Mouse (Mus musculus) liver, embryonic 14.5 days (tissue): ENCODE measurements around the gene Clrn2. TPM values are rescaled to one million over a fixed set of nuclear protein-coding genes. Genes with fewer than 3 reads are reported as not detected.
A peak's percentile ranks its signal among the peaks of the same experiment; 100 is the strongest.

ENCODE experiments used
- ATAC-seq: fragments of 200-750 bp; cut with Nextera tagmentation; 2 replicates; pipeline ENCODE4 v1.8.0; 2017; ENCODE audit warnings: moderate number of reproducible peaks, mild to moderate bottlenecking, moderate library complexity; ENCODE audit not compliant: insufficient read depth
- DNase-seq, 3 experiments: peaks; one replicate each; pipeline ENCODE4 v3.0.0-alpha.2; 2012 to 2013; ENCODE audit warnings: low read depth in 3 of 3, low spot score in 3 of 3
- H3K27ac ChIP-seq: fragments of 300-500 bp; sonication (generic); 2 replicates; pipeline ENCODE4 v1.5.1; 2014; ENCODE audit warnings: moderate library complexity, mild to moderate bottlenecking, control low read depth, inconsistent platforms
- H3K27me3 ChIP-seq: fragments of 300-500 bp; sonication (generic); 2 replicates; pipeline ENCODE4 v1.6.1; 2014; ENCODE audit warnings: mild to moderate bottlenecking, low read length, moderate library complexity; ENCODE audit not compliant: control insufficient read depth, insufficient read depth
- H3K36me3 ChIP-seq: fragments of 300-500 bp; sonication (generic); replicated peaks from 2 replicates; pipeline ENCODE4 v1.6.1; 2014; ENCODE audit warnings: low read depth; ENCODE audit not compliant: control insufficient read depth, insufficient read depth
- H3K4me1 ChIP-seq, 2 experiments: fragments of 200-500 bp in 1 of 2; fragments of 300-500 bp in 1 of 2; sonication (generic) in 1 of 2; replicated peaks; 2 replicates each; pipeline ENCODE4 v1.6.1; 2012 to 2014; ENCODE audit warnings: antibody characterized with exemption in 1 of 2, inconsistent platforms in 1 of 2, low read length in 1 of 2; ENCODE audit not compliant: control insufficient read depth in 2 of 2, insufficient read depth in 2 of 2
- H3K4me2 ChIP-seq: fragments of 300-500 bp; sonication (generic); 2 replicates; pipeline ENCODE4 v1.6.1; 2014; ENCODE audit warnings: low read depth, mild to moderate bottlenecking, control low read depth, moderate library complexity
- H3K4me3 ChIP-seq, 2 experiments: fragments of 200-500 bp in 1 of 2; fragments of 300-500 bp in 1 of 2; sonication (generic) in 1 of 2; 2 replicates each; pipeline ENCODE4 v1.5.1; 2012 to 2014; ENCODE audit warnings: low read depth in 2 of 2, low read length in 2 of 2, mild to moderate bottlenecking in 2 of 2, control low read depth in 1 of 2, inconsistent platforms in 1 of 2, moderate library complexity in 1 of 2; ENCODE audit not compliant: insufficient read depth in 1 of 2
- H3K9ac ChIP-seq: fragments of 300-500 bp; sonication (generic); replicated peaks from 2 replicates; pipeline ENCODE4 v1.6.1; 2014; ENCODE audit warnings: mild to moderate bottlenecking, control low read depth, moderate library complexity
- H3K9me3 ChIP-seq: fragments of 300-500 bp; sonication (generic); 2 replicates; pipeline ENCODE4 v1.6.1; 2016; ENCODE audit warnings: low read length, mixed read lengths; ENCODE audit not compliant: control insufficient read depth
- CTCF ChIP-seq: IDR thresholded peaks from 2 replicates; pipeline ENCODE4 v1.5.1; 2016; ENCODE audit warnings: antibody characterized with exemption, low read depth, control low read depth
- EP300 ChIP-seq: IDR thresholded peaks from 2 replicates; pipeline ENCODE4 v1.6.1; 2016; ENCODE audit warnings: antibody characterized with exemption, low read depth
- WGBS: fragments of 180-500 bp; shearing (Covaris S2); extraction: QIAGEN DNeasy Blood & Tissue Kit; methylation state at CpG from one replicate; pipeline ENCODE4 v1.1.7; 2014; ENCODE audit not compliant: insufficient replicate concordance; 5-methylcytosine and 5-hydroxymethylcytosine counted together
- polyA plus RNA-seq, 2 experiments: library from polyadenylated mRNA; depleted of rRNA in 1 of 2; stranded (reverse) in 1 of 2; unstranded in 1 of 2; fragments of >200 nt; fragmentation: Nextera tagmentation in 1 of 2; extraction: Ambion mirVana in 1 of 2; gene quantifications; 2 replicates each; pipeline versions ENCODE4 v1.2.1 to v1.2.3; 2012 to 2014

The Clrn2 gene
- polyA plus RNA-seq, 2 experiments, result not detected

DNA sequence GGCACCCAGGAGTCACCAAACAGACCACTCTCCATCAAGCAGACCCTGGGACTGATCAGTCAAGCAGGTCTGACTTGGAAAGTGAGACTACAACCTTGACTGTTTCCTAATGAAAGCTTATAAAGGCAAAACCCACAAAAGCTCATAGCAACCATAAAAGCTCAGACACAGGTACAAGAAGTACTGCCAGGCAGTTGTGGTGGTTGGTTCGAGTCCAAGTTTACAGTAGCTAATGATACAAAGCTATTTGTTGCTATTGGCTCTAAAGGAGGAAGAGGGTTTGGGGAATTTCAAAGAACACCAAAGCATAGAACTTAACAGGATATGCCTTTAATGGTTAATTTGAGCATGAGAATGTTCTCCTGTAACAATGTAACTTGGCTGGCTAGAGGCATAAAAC lies 30.1 kb downstream of the Clrn2 start:
- Histone ChIP-seq H3K9me3 (no peaks in the 10 kb centered on the region), H3K9ac (no peak overlapping the region), H3K4me2 (no peak overlapping the region), H3K4me1 (no peaks in the 10 kb centered on the region), H3K27me3 (no peaks in the 10 kb centered on the region), H3K27ac (no peak overlapping the region), H3K4me3 (no peak overlapping the region), H3K36me3 (no peaks in the 10 kb centered on the region)
- TF ChIP-seq CTCF, result no peak
- TF ChIP-seq EP300, result no peak
- no peak for DNase-seq
- ATAC-seq, result no peak
- 45% methylated on average over 1 of the region's 1 CpGs for WGBS

DNA sequence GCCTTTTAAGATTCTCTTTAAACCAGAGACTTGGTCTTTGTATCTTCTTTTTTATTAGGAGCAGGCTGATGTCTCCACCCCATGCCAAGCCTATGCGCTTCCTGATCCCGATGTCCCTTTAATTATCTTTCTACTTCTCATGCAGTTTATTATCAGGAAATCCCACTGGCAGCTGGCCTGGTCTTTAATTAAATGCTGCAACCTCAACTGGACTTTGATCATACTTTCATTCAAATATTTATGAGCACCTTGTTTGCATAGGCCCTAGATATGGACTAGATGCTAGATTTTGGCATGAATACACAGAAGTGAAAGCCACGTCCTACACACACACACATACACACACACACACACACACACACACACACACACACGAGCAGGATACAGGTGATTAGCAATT lies 38.2 kb downstream of the Clrn2 start:
- Histone ChIP-seq H3K36me3 (no peaks in the 10 kb centered on the region; the same call in 1 of the 2 replicates), H3K4me3 (no peak overlapping the region), H3K9me3 (no peaks in the 10 kb centered on the region), H3K27me3 (no peaks in the 10 kb centered on the region; the same call in 1 of the 2 replicates), H3K4me1 (peaks cover 0 to 5% of the 10 kb centered on the region in 2 experiments; a peak in 1 of 4 replicates), H3K27ac (no peak overlapping the region), H3K4me2 (no peak overlapping the region), H3K9ac (no peak overlapping the region)
- DNase-seq (no peak), ATAC-seq (no peak)
- TF ChIP-seq EP300, result no peak
- TF ChIP-seq CTCF, result no peak
- WGBS, result 58% methylated on average over 4 of the region's 4 CpGs

DNA sequence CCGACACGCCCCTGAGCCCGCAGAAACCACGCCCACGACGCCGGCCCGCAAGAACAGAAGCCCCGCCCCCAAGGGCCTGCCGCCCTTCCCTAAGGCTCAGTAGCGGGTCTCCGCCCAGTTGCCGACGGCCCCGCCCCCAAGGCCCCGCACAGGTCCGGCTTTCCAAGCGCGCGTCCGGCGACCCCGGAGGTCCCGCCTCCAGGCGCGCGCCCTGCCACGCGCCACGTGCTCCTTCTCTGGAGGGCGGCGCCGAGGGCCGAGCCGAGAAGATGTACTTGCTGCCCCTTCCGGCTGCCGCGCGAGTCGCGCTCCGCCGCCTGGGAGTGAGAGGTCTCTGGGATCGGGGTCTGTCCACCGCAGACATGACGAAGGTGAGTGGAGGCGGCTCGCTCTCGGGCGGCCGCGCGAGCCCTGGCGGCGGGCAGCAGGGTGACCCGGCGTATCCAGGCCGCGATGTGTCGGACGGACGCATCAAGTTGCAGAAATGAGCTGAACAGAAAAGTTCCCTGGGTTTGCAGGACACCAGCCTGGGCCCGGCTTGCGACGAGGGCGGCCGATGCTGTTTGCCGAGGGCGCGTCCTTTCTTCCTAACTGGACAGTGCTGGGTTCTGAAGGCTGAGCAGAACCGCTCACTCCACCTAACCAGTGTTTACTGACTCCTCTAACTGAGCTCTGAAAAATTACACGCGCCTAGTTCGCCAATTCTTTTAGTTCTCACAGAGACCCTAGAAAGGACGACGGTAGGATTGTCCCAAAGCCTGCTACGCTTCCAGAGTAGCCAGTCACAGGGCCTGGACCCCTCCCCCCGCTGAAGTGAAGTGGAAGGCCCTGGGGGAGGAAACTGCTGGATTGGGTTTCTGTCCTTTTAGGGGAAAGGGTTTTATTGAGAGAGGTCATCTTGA lies 39.9 kb downstream of the Clrn2 start, which contains the start of gene Lap3:
TSS of gene Lap3 (plus strand) at position 184 of the 902 bp plus-strand sequence.
- Histone ChIP-seq H3K4me1 (peaks cover 0 to 5% of the 10 kb centered on the region in 2 experiments; a peak in 1 of 4 replicates), H3K4me3 (peak within 1 kb of the TSS; percentile 61 to 65), H3K36me3 (no peaks in the 10 kb centered on the region; the same call in 1 of the 2 replicates), H3K9ac (peak within 1 kb of the TSS; percentile 70), H3K4me2 (peak within 1 kb of the TSS; percentile 88), H3K27ac (no peak within 1 kb of the TSS), H3K27me3 (no peaks in the 10 kb centered on the region; the same call in 1 of the 2 replicates), H3K9me3 (no peaks in the 10 kb centered on the region)
- under 1% methylated on average over 78 of the region's 78 CpGs for WGBS
- TF ChIP-seq CTCF (peak; percentile 44), EP300 (no peak)
- DNase-seq (peak; percentile 87 to 91 (median 89)), ATAC-seq (peak; percentile 93)

DNA sequence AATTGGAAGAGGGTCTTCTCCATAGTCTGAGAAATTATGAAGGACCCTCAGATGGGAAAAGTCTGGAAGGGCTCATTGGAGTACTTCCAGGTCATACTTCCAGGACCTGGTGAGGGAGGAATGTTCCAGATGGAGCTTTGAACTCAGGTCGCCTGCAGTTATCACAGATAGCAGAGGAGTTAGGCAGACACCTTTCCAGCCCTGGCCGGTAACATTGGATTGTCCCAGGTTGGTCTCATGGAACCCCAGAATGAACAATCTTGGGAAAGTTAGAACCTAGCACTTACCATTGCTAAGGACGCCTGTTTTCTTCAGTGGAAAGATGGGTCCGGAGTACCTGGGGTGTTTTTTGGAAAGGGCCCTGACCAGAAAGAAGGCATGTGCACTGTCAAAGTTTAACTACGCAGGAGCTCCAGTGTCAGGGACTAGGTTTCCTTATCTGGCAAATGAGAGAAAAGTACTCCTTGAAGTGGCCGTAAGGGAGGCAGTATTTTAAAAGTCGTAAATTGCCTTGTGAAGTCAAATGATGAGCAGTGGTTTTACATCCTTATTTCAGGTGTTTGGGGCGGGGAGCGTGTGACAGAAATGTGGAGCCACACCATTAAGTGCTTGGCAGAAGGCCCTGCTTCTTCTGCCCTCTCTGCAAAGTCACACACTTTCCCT lies 40.7 kb downstream of the Clrn2 start:
- Histone ChIP-seq H3K4me3 (peak overlapping the region; percentile 61 to 65), H3K4me2 (peak overlapping the region; percentile 88), H3K27me3 (no peaks in the 10 kb centered on the region; the same call in 1 of the 2 replicates), H3K27ac (no peak overlapping the region), H3K9ac (peak overlapping the region; percentile 70; the same call in 1 of the 2 replicates), H3K4me1 (peaks cover 0 to 5% of the 10 kb centered on the region in 2 experiments; a peak in 1 of 4 replicates), H3K36me3 (no peaks in the 10 kb centered on the region; the same call in 1 of the 2 replicates), H3K9me3 (no peaks in the 10 kb centered on the region)
- TF ChIP-seq EP300 (no peak), CTCF (no peak)
- no peak for ATAC-seq
- 42% methylated on average over 9 of the region's 9 CpGs for WGBS
- DNase-seq, result no peak
